Mouse (Mus musculus) kidney, postnatal 0 days (tissue): ENCODE data around the gene Bbof1. TPM values are rescaled to one million over a fixed set of nuclear protein-coding genes. Genes with fewer than 3 reads are reported as not detected.

Source experiments
- ATAC-seq: fragments of 200-750 bp; cut with Nextera tagmentation; replicated peaks from 2 replicates; pipeline ENCODE4 v1.8.0; 2017; ENCODE audit warnings: low read depth, moderate number of reproducible peaks, moderate TSS enrichment, moderate library complexity; ENCODE audit not compliant: low FRiP score
- DNase-seq: peaks from one replicate; pipeline ENCODE4 v3.0.0-alpha.2; 2016; ENCODE audit warnings: low spot score
- H3K27ac ChIP-seq: fragments of 300-500 bp; sonication (generic); 2 replicates; pipeline ENCODE4 v1.5.1; 2014; ENCODE audit warnings: mild to moderate bottlenecking
- H3K27me3 ChIP-seq: fragments of 300-500 bp; sonication (generic); 2 replicates; pipeline ENCODE4 v1.6.1; 2014; ENCODE audit warnings: low read length, mixed read lengths; ENCODE audit not compliant: insufficient read depth
- H3K36me3 ChIP-seq: fragments of 300-500 bp; sonication (generic); 2 replicates; pipeline ENCODE4 v1.6.1; 2014; ENCODE audit warnings: low read length, mixed read lengths; ENCODE audit not compliant: insufficient read depth
- H3K4me1 ChIP-seq: fragments of 300-500 bp; sonication (generic); replicated peaks from 2 replicates; pipeline ENCODE4 v1.6.1; 2014; ENCODE audit warnings: antibody characterized with exemption, low read length, mixed read lengths; ENCODE audit not compliant: insufficient read depth
- H3K4me2 ChIP-seq: fragments of 300-500 bp; sonication (generic); 2 replicates; pipeline ENCODE4 v1.6.1; 2014; ENCODE audit warnings: mild to moderate bottlenecking, low read length, moderate library complexity, mixed read lengths
- H3K4me3 ChIP-seq: fragments of 300-500 bp; sonication (generic); replicated peaks from 2 replicates; pipeline ENCODE4 v1.5.1; 2014; ENCODE audit warnings: low read depth, low read length
- H3K9ac ChIP-seq: fragments of 300-500 bp; sonication (generic); 2 replicates; pipeline ENCODE4 v1.6.1; 2014; ENCODE audit warnings: low read depth, low read length
- H3K9me3 ChIP-seq: fragments of 300-500 bp; sonication (generic); replicated peaks from 2 replicates; pipeline ENCODE4 v1.6.1; 2016; ENCODE audit warnings: low read length, inconsistent platforms, mixed read lengths
- CTCF ChIP-seq: IDR thresholded peaks from 2 replicates; pipeline ENCODE4 v1.5.1; 2016; ENCODE audit warnings: antibody characterized with exemption, low read depth, mild to moderate bottlenecking, moderate library complexity
- WGBS: fragments of 180-500 bp; shearing (Covaris S2); extraction: QIAGEN DNeasy Blood & Tissue Kit; methylation state at CpG from one replicate; pipeline ENCODE4 v1.1.7; 2014; 5-methylcytosine and 5-hydroxymethylcytosine counted together
- polyA plus RNA-seq: library from polyadenylated mRNA; unstranded; fragments of >200 nt; fragmentation: Nextera tagmentation; extraction: Ambion mirVana; gene quantifications from 2 replicates; pipeline ENCODE4 v1.2.1, GENCODE M21; 2015

Gene Bbof1
- polyA plus RNA-seq, 1 experiment from 2014 or later: 1.3 TPM

DNA sequence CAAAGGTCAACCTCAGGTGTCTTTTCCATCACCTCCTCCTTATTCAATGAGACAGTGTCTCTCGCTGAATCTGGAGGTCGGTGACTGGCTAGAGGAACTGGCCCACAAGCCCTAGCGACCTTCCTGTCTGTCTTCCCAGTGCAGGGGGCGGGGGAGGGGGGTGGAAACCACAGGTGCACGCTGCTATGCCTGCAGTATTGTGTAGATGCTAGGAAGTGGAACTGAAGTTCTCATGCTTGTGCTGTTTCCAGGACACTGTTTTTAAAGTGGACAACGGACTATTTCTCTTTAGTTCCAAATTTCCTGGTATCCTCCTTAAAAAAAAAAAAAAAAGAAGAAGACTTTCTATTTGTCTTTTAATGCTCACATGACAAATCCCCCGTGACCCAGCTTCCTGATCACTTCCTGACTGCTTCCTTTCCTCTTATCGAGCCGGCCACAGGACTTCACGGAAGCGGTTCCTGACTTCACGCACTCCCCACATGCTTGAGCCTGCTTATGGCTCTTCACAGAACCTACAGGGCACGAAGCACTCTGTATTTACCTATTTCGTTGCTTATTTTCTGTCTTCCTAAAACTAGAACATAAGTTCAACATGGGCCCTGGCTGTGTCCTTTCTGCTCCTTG is 20.0 kb upstream of the Bbof1 start:
- ATAC-seq (no peak), DNase-seq (no peak)
- WGBS: 70% methylated on average over 14 of the region's 14 CpGs

DNA sequence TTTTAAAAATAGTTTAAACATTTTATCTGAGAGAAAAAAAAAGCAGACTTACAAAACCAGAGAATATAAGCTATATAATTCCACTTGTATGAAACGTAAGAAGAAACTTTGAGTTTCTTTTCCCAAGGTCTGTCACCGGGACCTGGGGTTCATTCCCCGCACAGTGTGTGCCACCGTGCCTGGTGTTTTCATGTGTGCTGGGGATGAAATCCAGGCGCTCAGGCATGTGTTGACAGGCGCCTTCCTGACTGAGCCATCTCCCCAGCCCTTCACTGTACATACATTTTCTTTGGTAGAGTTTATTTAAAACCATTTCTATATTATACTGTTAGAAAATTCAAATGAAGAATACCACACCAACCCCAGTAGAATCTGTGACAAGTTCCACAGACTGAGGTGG is 18.5 kb upstream of the Bbof1 start:
- Histone ChIP-seq H3K27ac (no peak overlapping the region), H3K27me3 (no peaks in the 10 kb centered on the region), H3K9ac (no peak overlapping the region), H3K4me2 (no peak overlapping the region), H3K4me3 (no peak overlapping the region), H3K9me3 (no peaks in the 10 kb centered on the region), H3K4me1 (no peaks in the 10 kb centered on the region), H3K36me3 (0 out of 2 replicates have a peak, but pooled peaks cover 13% of the 10 kb centered on the region)
- 92% methylated on average over 6 of the region's 6 CpGs for WGBS
- DNase-seq (no peak), ATAC-seq (no peak)
- no peak for TF ChIP-seq CTCF

More for the DNA sequence above, 20.0 kb upstream of the Bbof1 start:
- peak overlapping the region; percentile 1; the same call in 1 of the 2 replicates for H3K27ac ChIP-seq
- H3K9ac ChIP-seq: no peak overlapping the region
- H3K36me3 ChIP-seq: 0 out of 2 replicates have a peak, but pooled peaks cover 16% of the 10 kb centered on the region
- H3K4me3 ChIP-seq: no peak overlapping the region
- no peak overlapping the region for H3K4me2 ChIP-seq
- no peaks in the 10 kb centered on the region for H3K9me3 ChIP-seq
- TF ChIP-seq CTCF: no peak
- no peaks in the 10 kb centered on the region for H3K4me1 ChIP-seq
- H3K27me3 ChIP-seq: no peaks in the 10 kb centered on the region

DNA sequence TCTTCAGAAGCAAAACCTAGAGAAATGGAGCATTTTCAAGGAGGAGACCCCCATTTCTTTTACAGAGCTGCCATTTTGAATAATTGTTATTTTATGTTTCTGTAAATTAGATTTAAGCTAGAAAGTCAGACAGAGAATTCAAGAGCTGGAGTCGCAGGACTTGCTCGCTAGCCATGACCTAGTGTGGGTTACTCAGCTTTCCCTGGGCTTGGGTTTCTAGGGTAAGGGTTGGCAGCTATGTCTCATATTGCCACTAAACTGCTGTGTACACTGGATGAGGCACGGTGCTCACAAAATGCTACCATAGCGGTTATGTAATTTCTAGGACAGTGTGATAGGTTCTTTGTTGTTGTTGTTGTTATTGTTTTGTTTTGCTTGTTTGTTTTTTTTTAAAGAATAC is 16.2 kb upstream of the Bbof1 start:
- no peak for ATAC-seq

DNA sequence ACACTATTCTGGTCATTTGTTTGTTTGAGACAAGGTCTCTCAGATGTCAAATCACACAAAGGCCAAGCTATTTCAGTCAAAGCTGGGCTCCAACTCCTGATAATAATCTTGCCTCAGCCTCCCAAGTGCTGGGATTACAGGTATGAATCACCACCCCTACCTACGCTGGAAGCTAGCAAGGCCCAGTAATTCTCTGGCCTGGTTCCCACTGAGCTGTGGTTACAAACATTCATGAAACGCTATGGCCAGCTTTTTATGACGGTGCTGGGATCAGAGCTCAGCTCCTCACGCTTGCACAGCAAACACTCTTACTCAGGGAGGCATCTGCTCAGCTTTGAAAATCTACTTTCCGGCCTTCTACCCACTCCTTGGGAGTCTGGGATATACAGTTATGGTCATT is 15.0 kb upstream of the Bbof1 start:
- WGBS: 87% methylated on average over 5 of the region's 5 CpGs
- Histone ChIP-seq H3K4me3 (no peak overlapping the region), H3K36me3 (peaks cover 9% of the 10 kb centered on the region; the same call in 1 of the 2 replicates), H3K4me2 (no peak overlapping the region), H3K27ac (no peak overlapping the region), H3K4me1 (no peaks in the 10 kb centered on the region), H3K9ac (no peak overlapping the region), H3K27me3 (no peaks in the 10 kb centered on the region), H3K9me3 (no peaks in the 10 kb centered on the region)
- TF ChIP-seq CTCF: no peak
- ATAC-seq (no peak), DNase-seq (no peak)

More for the DNA sequence above, 16.2 kb upstream of the Bbof1 start:
- no peak overlapping the region for H3K27ac ChIP-seq
- no peak overlapping the region for H3K4me2 ChIP-seq
- H3K4me3 ChIP-seq: no peak overlapping the region
- no peak for TF ChIP-seq CTCF
- no peak overlapping the region for H3K9ac ChIP-seq
- H3K27me3 ChIP-seq: no peaks in the 10 kb centered on the region
- no peak for DNase-seq
- H3K9me3 ChIP-seq: no peaks in the 10 kb centered on the region
- H3K36me3 ChIP-seq: peaks cover 9% of the 10 kb centered on the region; the same call in 1 of the 2 replicates
- no peaks in the 10 kb centered on the region for H3K4me1 ChIP-seq
- 91% methylated on average over 4 of the region's 4 CpGs for WGBS

DNA sequence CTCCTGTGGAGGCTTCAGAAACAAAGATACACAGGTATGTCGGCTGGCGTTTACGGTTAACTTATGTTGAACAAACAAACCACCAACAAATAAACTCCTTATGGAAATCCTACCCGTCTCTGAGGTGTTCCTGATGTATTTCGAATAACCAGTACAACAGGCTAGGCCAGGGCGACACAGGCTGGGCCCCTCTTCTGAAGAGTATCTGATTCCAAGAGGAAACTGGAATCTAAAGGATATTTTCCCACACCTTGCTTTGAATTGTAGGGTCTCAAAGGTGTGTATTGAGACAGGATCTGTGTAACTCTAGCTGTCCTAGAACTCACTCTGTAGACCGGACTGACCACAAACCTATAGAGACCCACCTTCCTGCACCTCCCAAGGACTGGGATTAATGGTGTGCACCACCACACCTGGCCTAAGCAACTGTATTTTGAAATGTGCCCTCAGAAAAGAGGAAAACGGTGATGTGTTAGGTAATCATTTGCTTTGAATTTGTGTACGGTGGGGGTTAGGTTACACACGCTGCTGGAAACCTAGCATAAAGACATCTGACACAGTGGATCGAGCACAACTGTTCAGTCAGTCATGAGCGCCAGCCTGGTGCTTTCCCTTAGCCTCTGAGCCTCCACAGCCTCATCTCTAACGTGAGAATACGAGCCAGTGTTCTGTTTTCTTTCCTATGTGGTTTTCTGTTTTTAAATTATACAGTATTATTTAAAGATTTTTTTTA is 11.8 kb upstream of the Bbof1 start:
- no peak overlapping the region for H3K9ac ChIP-seq
- H3K36me3 ChIP-seq: peaks cover 7% of the 10 kb centered on the region; the same call in 1 of the 2 replicates
- no peak for ATAC-seq
- TF ChIP-seq CTCF: no peak
- no peaks in the 10 kb centered on the region for H3K4me1 ChIP-seq
- H3K27me3 ChIP-seq: no peaks in the 10 kb centered on the region
- 63% methylated on average over 14 of the region's 14 CpGs for WGBS
- H3K4me2 ChIP-seq: no peak overlapping the region
- DNase-seq: no peak
- H3K9me3 ChIP-seq: no peaks in the 10 kb centered on the region
- H3K4me3 ChIP-seq: no peak overlapping the region
- peak overlapping the region; percentile 25; the same call in 1 of the 2 replicates for H3K27ac ChIP-seq

DNA sequence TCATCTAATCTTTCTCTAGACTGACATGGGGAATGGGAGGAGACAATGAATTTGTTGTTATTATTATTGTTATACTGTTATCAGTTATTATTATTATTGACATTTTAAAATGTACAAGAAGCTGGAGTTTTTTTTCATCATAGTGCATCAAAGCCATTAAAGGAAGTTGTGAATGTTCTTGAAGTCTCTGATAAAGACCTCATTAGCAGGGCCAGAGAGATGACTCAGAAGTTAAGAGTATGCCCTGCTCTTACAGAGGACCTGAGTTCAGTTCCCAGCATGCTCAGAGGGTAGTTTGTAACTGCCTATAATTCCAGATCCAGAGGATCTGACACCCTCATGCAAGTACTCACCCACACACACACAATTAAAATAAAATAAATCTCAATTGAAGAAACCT is 11.2 kb upstream of the Bbof1 start:
- no peaks in the 10 kb centered on the region for H3K27me3 ChIP-seq
- ATAC-seq: no peak

More for the DNA sequence above, 11.2 kb upstream of the Bbof1 start:
- Histone ChIP-seq H3K9ac (no peak overlapping the region), H3K27ac (no peak overlapping the region), H3K4me1 (no peaks in the 10 kb centered on the region), H3K36me3 (peaks cover 4% of the 10 kb centered on the region; the same call in 1 of the 2 replicates), H3K4me3 (no peak overlapping the region), H3K9me3 (no peaks in the 10 kb centered on the region), H3K4me2 (no peak overlapping the region)
- no peak for TF ChIP-seq CTCF
- no peak for DNase-seq
